Mouse (Mus musculus) naive thymus-derived CD4-positive, alpha-beta T cell, adult 2 months (primary cell): ENCODE results near the gene Mafg.

Experiments
- DNase-seq: peaks from one replicate; pipeline ENCODE4 v3.0.0-alpha.2; 2011; ENCODE audit warnings: low read depth

The Mafg gene

DNA sequence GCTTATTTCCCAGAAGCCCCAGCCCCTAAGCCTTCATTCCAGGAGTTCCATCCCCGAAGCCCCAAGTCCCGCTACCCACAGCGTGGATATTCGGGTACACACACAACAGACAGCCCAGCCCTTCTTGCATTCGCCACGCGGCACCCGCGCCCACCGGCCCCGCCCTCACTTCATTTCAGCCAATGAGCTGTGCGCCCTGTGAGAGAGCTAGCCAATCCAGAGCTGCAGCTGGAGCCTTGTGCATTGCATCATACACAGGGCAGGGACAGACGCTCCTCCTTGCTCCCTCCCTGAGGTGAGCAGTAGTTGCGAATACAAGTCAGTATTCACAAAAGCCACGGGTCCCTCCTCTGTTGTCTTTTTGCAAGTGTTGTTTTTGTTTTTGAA, 10.2 kb upstream of the Mafg start, which contains the start of gene Pycr1:
TSS of gene Pycr1 (minus strand) at position 169 of the 387 bp plus-strand sequence.
- peak; percentile 94 for DNase-seq

DNA sequence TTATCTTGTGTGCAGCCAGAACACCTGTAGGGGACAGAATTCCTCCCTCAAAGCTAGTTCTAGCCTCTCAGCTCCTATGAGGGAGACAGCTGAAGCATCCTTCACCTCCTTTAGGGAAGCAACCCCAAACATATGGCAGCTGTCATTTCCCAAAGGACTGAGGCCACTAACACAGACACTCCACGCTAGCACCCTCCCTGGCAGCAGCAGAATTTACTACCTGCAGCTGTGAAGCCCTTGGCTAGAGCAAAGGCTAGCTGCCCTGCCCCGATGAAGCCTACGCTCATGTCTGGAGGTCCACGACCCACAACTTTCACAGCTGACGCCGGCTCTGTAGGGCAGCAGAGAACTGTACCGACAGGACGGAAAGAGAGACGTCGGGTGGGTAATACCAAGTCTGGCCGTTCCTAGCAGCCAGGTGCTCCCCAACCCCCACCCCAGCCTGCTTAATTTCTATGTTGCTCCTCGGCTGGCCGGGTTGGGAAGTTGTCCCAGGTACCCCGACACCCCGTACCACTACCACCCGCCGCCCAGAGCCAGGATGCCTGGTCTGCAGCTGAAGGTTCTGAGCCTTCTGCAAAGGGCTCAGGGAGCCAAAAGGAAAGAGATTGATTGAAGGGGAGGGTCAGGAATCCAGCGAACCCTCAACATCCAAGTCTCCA, 9.7 kb upstream of the Mafg start:
- no peak for DNase-seq

- DNase-seq: no peak
These were observed 8.5 kb upstream of the Mafg start for GRCm38 (mm10) chr11:120641869-120642268.

DNA sequence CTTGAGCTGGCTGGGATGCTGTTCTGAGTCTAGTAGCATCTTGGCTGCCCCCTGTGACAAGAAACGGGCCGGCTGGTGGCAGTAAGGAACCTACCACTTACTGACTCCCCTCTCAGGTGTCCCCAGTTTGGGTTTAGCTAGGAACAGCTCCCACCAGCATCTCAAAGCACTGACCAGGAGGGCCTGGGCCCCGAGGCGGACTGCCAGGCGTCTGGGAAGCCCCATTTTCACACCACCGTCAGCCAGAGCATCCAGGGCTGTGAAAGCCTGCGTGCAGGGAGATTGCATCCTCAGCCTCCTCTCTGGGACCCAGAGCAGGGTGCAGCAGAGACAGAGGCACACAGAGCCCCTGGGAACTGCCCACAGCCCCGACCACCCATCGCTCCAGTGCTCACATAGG, 7.9 kb upstream of the Mafg start:
- DNase-seq: no peak

- no peak for DNase-seq
These were observed 1.4 kb upstream of the Mafg start for GRCm38 (mm10) chr11:120634810-120635209.

GRCm38 (mm10) chr11:120632559-120633519, 561 bp downstream of the Mafg start:
- peak; percentile 61 for DNase-seq

DNA sequence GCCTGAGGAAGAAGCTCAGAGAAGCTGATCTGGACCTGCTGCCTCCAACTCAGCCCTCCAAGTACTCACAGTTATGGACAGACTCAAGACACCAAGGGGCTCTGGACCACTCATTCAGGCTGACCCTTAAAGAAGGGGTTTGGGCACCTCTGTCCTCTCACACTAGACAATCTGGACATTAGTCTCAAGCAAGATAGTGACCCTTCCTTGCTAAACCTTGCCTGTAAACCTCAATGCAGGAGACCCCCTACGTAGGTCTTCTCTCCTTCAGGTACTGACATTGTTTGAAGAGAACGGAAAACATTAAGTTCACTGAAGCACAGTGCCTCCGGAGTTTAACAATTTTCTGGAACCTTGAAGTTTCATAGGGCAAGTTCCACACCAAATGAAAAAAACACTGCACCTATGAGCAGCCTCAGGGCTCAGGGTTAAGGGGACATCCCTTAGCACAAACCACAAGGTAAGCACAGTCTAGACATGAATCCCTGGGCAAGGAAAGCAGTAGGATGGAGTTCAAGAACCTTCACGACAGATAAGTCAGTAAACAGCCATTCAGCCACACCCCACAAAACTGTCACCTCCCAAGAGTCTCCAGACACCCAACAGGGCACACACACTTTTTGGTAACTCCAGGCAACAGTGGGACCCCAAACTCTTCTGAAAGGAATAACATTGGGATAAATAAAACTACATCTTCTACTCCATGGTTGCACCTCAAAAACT, 1.5 kb downstream of the Mafg start:
- peak; percentile 41 for DNase-seq

GRCm38 (mm10) chr11:120630881-120631725, 2.3 kb downstream of the Mafg start:
- peak; percentile 67 for DNase-seq

- DNase-seq: no peak
These were observed 3.0 kb downstream of the Mafg start for GRCm38 (mm10) chr11:120630401-120630871.

GRCm38 (mm10) chr11:120629911-120630310, 3.5 kb downstream of the Mafg start:
- DNase-seq: no peak

- DNase-seq: peak; percentile 75
These were observed 4.1 kb downstream of the Mafg start for GRCm38 (mm10) chr11:120629341-120629730.

DNA sequence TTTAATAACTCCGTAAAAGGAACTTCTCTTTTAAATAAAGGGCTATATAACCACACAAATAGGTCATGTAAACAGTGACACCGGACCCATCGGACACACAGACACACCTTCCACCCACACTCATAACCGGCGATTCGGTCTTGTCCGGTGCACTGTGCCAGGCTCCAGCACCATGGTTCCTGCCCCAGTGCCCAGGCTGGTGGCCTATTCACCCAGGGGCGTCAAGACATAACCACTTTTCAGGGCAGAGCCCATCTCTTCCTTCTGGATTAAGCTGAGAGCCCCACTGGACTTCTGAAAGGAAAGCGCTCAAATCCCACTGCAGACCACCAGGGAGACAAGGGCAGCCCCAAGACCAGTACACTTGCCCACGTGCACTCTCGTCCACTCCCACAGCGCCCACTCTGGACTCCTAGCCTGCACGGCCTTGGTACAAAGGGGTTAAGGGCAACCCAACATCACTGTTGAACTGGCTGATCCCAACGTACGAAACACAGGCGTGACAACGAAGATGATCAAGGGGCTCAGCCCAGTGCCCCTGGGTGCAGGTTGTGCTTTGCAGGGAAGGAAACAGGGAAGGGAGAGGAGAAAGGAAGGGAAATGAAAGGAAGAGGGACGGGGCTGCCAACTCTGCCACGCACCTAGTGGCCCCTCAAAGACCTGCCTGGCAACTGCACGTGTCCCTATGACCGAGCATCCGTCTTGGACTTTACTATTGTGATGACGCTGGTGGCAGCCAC, 4.6 kb downstream of the Mafg start:
- no peak for DNase-seq

DNA sequence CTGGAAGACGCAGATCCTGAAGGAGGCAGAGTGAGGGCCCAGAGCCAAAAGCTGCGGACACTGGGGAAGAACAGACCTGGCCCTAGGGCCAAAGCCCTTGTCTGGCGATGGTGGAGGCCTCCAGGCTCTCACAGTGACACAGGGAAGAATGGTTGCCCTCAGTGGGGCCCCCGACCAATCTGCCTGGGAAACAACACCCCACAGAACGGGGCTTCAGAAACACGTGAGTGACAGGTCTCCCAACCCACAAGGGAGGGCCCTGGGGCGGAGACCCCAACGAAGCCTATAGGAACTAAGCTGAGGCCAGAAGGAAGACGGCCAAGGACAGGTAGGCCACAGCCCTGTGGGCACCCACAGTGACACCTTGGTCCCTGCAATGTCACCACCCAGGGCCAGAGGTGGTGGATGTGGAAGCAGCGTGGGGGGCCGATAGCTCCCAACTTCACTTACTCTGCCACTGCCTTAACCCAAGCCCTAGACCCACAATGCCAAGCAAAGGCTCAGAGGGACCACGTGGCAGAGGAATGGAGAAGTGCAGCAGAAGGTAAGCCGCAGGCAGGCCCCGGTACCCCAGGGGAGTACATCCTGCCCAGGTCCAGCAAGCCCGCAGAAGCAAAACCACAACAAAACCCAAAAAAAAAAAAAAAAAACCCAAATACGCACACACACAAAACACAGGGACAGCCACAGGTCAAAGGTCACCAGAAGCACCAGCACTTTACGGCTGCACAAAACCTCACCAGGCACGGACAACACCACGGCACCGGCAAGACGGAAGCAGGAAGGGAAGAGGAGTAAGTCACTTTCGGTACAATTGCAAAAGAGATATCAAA, 5.7 kb downstream of the Mafg start:
- peak; percentile 85 for DNase-seq

DNA sequence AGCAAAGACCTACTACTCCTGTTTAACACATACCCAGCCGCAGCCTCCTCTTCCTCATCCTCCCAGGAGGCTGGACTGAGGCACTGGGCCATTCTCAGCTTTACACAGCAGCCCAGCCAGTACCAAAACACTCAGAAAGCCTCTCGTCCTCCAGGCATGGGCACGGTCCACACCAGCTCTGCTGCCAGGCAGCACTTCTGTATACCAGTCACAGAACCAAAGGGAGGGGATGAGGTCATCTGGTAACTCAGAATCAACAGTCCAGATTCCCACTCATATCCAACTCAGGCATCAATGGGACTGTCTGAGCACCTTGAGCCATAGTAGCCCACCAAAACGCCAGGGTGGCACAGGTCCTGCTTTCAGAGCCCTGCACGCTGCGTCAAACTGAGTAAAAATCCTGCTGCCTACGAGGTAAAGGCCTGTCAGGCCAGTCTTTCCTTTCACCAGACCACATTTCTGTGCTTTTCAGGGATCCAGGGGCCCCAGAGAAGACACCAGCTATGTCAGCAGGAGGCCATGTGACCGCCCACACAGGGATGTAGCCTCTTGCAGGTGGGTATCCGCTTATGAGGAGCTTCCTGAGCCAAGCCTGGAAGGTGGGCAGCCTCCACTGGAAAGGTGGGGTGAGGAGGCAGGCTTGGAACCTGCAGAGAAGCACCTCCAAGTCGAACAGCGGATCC, 6.5 kb downstream of the Mafg start:
- no peak for DNase-seq

DNA sequence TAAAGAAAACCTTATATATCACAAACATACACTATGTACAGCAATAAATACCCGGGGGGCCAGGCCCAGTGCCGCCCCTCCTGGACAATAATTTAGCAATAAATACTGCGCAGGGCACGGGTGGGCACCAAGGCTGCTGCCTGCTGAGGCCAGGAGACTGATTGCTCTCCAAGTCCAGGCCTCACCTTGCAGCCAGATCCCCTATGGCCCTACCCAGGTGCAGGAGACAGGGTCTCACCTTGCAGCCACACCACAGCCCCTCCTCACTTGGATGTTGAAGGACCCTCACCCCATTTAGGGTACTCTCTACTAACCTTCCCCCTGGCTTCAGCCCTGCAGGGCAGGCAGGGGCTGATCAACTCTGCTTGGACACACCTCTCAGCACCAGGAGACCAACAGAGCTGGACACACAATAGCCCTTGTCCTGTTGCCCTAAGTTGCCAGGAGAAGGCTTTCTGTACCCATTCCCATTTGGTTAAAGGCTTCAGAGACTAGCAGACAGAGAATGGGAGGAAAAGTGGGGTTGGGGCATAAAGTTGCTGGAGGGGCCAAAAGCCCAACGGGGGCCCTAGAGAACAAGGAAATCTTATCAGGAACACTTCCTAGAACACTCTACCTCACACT, 8.1 kb downstream of the Mafg start, which contains the start of gene Sirt7:
TSS of gene Sirt7 (minus strand) at position 89 of the 624 bp plus-strand sequence.
- DNase-seq: no peak

DNA sequence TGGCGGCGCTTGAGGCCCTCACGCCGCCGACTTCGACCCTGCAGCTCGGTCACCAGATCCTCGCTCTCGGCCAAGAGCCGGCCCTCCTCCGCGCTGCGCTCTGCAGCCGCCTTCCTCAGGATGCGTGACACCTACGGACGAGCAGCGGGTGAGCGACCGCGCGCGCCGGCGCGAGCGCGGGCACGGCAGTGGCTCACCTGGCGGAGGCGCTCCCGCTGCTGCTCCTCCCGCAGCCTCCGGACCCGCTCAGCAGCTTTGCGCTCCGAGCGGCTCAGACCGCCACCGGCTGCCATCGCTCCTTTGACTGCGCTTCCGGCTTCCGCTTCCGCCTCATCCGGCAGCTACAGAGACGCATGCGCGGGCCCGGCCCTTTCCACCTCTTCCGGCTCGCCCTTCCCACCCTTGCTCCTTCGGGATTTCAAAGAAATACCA, 8.7 kb downstream of the Mafg start:
- peak; percentile 86 for DNase-seq

GRCm38 (mm10) chr11:120623961-120624679, 9.3 kb downstream of the Mafg start:
- peak; percentile 86 for DNase-seq

- DNase-seq: no peak
These were observed 10.6 kb downstream of the Mafg start for GRCm38 (mm10) chr11:120622805-120623204.
